Mouse (Mus musculus): Measurements from ENCODE around the gene Cdc42ep1.

Gene Cdc42ep1

GRCm38 (mm10) chr15:78877810-78878390, 35.5 kb downstream of the Cdc42ep1 start:
- DNase-seq (ENCODE audit: low read depth, low spot score), result no peak

DNA sequence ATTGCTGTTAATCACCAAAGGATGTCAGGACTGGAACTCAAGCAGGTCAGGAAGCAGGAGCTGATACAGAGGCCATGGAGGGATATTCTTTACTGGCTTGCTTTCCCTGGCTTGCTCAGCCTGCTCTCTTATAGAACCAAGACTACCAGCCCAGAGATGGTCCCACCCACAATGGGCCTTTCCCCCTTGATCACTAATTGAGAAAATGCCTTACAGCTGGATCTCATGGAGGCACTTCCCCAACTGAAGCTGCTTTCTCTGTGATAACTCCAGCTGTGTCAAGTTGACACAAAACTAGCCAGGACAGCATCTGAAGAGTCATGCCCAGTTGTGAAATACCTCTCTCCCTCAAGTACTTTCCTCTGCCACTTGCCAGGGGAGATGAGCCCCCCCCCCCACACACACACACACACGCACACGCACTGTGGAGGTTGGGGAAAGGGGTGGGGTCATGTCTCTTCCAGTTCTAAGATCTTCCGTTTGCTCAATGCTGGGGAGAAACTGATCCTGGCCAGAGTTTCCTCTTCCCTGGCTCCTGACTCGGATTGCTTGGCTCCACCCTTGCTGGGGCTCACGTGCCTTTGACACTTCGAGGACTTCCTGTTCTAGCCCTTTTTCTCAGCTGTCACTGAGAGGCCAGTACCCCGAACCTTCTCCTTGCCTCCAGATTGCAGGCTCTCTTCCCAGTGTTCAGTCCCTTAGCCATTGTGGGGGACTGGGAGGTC, 36.5 kb downstream of the Cdc42ep1 start:
- peak; percentile 50 for DNase-seq (ENCODE audit: low read depth, low spot score)

GRCm38 (mm10) chr15:78880432-78880831, 38.0 kb downstream of the Cdc42ep1 start:
- DNase-seq (ENCODE audit: low read depth, low spot score), result no peak

GRCm38 (mm10) chr15:78881828-78882227, 39.4 kb downstream of the Cdc42ep1 start:
- DNase-seq (ENCODE audit: low read depth, low spot score), result no peak

- no peak for DNase-seq (ENCODE audit: low read depth, low spot score)
These were observed 47.0 kb downstream of the Cdc42ep1 start for GRCm38 (mm10) chr15:78889401-78889853.

DNA sequence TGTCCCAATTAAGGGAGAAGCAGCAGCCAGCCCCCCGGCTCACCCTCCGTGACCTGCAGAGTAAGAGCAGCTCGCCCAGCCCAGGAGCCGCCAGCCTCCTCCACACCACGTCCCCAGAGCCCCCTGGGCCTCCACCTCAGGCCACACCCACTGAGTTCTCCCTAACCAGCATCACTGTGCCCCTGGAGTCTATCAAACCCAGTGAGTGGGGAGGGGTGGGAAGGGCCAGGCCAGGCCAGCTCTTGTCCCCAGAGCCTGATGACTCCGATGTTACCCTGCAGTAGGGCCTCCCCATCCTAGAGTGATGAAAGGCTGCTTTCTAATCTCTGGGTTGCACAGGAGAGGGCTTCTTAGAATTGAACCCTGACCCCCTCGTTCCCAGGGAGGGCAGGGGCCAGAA, 50.0 kb downstream of the Cdc42ep1 start:
- DNase-seq (ENCODE audit: low read depth, low spot score), result no peak

DNA sequence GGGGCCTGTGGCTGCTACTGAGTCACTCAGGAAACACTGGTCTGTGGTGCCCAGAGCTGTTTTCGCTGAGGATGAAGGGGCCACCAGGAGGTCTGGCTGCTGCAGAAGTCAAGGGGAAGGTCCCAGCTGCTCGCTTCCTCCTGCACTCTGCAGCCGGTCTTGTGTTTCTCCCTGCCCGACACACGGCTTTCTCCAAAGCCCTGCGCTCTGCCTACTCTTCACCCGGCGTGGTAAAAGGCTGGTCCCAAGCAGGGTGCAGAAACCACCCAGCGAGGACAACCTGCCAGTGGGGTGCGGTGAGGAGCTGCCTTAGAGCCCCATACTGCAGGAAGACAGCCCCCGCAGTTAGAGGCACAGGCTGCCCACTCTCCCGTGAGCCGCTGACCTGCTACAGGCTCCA, 52.3 kb downstream of the Cdc42ep1 start:
- DNase-seq (ENCODE audit: low read depth, low spot score), result peak; percentile 56

DNA sequence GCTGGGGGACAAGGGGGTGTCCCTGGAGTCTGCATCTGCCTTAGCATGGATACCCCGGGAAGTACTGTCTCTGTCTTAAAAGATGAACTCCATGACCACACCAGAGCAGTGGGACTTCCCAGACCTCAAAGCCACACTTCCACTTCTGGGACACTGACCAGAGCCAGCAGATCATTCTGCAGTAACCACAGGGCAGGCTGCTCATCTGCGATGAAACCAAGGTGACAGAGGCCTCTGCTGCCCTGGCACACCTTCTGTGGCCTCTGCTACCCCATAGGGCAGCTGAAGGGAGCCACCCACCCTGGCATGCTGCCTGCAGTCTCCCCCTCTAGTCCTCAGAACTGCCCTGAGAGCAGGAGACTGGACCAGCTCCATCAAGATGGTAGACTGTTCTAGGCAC, 53.3 kb downstream of the Cdc42ep1 start:
- peak; percentile 44 for DNase-seq (ENCODE audit: low read depth, low spot score)

DNA sequence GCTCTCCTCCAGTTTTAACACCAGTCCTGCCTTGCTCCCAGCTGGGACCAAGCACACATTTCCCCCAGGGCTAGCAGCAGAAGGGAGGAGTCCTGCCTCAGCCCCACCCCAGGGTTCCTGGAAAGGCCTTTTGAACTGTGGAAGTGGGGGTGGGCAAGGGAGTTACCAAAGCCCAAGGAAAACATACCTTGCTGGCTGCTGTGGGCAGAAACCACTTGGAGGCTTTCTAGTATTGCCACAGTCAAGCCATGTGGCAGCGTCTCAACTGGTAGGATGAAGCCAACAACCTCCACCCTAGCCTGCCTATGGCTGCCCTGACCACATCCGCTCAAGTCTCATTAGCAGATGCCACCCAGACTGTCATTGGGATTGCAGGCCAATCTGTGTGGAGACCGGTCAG, 53.7 kb downstream of the Cdc42ep1 start:
- peak; percentile 79 for DNase-seq (ENCODE audit: low read depth, low spot score)

GRCm38 (mm10) chr15:78897488-78897887, 55.1 kb downstream of the Cdc42ep1 start:
- no peak for DNase-seq (ENCODE audit: low read depth, low spot score)

- peak; percentile 72 for DNase-seq (ENCODE audit: low read depth, low spot score)
These were observed 56.1 kb downstream of the Cdc42ep1 start for GRCm38 (mm10) chr15:78898507-78899001.

- no peak for DNase-seq (ENCODE audit: low read depth, low spot score)
These were observed 57.0 kb downstream of the Cdc42ep1 start, which contains the start of gene Gm49510 for GRCm38 (mm10) chr15:78899409-78899739. Gene Gm49510 (plus strand): TSS chr15:78899667.

DNA sequence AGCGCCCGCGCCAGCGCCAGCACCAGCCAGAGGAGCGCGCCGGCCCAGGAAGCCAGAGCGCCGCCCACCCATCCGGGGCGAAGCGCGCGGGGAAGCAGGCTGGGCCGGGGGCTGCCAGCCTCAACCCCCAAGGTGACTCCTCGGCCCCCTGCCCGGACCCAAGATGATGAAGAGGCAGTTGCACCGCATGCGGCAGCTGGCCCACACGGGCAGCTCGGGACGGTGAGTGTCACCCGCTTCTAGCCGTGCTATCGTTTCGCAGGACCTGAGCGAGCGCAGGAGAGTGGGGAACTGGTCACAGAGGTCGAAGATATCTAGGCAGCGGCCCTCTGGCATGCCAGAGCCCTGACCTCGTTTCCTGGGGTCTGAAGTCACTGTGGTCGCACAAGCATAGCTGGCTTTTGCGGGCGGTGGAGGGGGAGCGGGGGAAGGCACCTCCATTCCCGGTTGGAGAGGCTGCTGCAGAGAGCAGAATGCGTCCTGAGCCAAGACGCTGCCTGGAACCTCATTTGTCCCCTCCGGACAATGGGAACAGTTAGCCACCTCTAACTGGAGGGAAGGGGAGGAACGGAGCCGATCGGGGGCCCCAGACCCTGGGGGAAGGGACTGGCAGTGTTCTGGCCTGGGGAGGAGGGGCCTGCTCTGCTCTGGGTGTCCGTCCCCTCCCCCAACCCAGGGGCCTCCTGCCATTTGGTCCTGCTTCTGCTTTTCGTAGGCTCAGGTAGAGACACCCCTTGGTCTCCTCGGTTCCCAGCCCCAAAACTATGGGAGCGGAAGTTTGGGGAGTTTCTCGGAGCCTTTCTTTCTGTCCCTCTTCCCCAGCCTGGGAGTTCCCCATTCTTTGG, 57.5 kb downstream of the Cdc42ep1 start, which contains the start of gene Sh3bp1:
Gene Sh3bp1 (plus strand): TSS at position 29 of the 845 bp plus-strand sequence.
- peak; percentile 84 for DNase-seq (ENCODE audit: low read depth, low spot score)

Data from CD4-positive helper T cell, adult 2 months (primary cell).